Mouse (Mus musculus) testis, adult 2 months (tissue): ENCODE data around the gene Clic1.

Source experiments
- CTCF ChIP-seq: fragments of 200-500 bp; IDR thresholded peaks from 2 replicates; pipeline ENCODE4 v1.5.1; 2012; ENCODE audit warnings: low read depth, mild to moderate bottlenecking, inconsistent platforms, low read length, moderate library complexity; ENCODE audit not compliant: control insufficient read depth, insufficient read depth, insufficient replicate concordance
- POLR2A ChIP-seq: fragments of 200-500 bp; IDR thresholded peaks from 2 replicates; pipeline ENCODE4 v1.6.1; 2012; ENCODE audit warnings: low read depth, mild to moderate bottlenecking, inconsistent platforms, low read length, moderate library complexity; ENCODE audit not compliant: control insufficient read depth

DNA sequence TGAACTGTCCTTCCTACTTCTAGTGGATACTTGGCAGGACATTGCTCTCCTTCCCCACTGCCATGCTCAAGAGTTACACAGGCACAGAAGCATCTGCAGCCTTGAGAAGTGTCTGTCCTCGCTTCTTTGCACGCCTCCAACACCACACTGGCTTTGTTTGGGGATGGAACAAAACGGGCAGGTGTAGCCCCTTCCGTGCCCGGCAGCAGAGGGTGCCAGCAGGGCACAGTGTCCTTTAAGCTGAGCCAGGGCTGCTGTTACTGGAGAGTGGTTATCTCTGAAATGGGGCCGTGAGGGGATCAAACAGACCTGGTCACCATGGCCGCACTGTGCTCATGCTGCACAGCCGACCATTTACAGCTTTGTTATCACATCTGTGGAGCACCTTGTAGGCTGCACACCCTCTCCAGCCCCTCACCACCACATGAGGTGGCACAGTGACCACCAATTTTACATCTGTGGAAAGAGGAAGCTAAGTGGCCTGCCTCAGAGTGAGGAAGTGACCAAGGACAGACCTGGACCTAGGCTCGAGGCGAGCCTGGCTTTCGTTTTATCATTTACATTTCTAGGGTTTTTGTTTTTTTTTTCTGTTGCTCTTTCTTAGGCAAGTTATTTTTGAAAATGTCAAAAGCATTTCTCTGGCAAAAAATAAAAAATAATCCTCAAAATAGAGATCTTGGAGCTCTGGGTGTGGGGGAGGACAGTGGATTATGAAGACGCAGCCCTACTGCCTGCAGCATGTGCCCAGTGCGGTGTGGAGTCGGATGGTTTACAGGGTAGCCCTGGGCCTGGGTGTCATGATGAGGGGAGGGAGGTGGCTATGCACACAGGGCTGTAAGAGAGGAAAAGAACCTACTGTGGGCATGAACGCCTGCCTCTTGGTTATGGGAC lies 45.0 kb downstream of the Clic1 start:
- no peak for TF ChIP-seq CTCF
- no peak for TF ChIP-seq POLR2A
